ENCODE assay signal across 19 mouse cellular contexts in the genomic region with DNA sequence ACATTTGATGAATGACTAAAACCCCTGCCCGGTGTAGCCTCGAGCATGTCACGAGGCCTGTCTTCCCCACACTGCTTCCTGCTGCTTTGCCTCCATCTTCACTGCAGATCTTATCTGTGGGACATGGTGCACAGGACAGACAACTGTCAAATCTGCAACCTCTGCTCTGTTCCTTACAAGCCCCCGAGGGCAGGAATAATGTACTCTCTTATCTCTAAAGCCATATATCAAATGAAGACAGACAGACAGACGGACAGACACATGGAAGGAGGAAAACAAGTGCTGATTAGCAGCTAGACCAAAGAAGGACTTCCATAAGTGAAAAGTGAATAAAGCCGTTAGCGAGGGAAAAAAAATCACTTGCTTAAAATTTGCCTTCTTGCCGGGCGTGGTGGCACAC.
DNase-seq lines count a peak whose midpoint lies in the region; ATAC-seq and TF ChIP-seq lines count a peak whose summit lies in the region.
"Had no signal": no experiment of that assay in that cellular context is flagged by ENCODE, and none has a peak within 500 bp of the region (broad histone marks: within the 10 kb centered on the region; RNA-seq: fewer than 3 reads in every experiment).

No protein-coding gene starts in this region.

- no peak overlapping the region for H3K4me3 ChIP-seq in liver, embryonic 16.5 days (ENCODE audit: low read depth, low read length)
- H3K4me3 ChIP-seq in liver, embryonic 12.5 days: no peak overlapping the region
- no peak overlapping the region for H3K4me3 ChIP-seq in thymus, adult 2 months (ENCODE audit: control insufficient read depth, insufficient read depth, low read length)
- H3K4me3 ChIP-seq: embryonic facial prominence, embryonic 10.5 days; embryonic facial prominence, embryonic 12.5 days; forebrain, embryonic 13.5 days; forebrain, embryonic 15.5 days had no signal

- no peak for TF ChIP-seq POLR2A in thymus, adult 2 months (IDR thresholded peaks at IDR 0.05; ENCODE audit: control insufficient read depth, extremely low read depth, insufficient read depth, low read length, poor library complexity)

- H3K27me3 ChIP-seq in liver, embryonic 16.5 days (ENCODE audit: control insufficient read depth, insufficient read depth, low read depth, low read length): no peaks in the 10 kb centered on the region
- peaks cover 8% of the 10 kb centered on the region; the same call in 1 of the 2 replicates for H3K27me3 ChIP-seq in liver, embryonic 12.5 days (replicated peaks)
- no peaks in the 10 kb centered on the region for H3K27me3 ChIP-seq in thymus, adult 2 months (ENCODE audit: control insufficient read depth, insufficient read depth, low read length)
- H3K27me3 ChIP-seq: embryonic facial prominence, embryonic 12.5 days; forebrain, embryonic 13.5 days; forebrain, embryonic 15.5 days had no signal

- no peaks in the 10 kb centered on the region for H3K36me3 ChIP-seq in liver, embryonic 16.5 days (ENCODE audit: control insufficient read depth, insufficient read depth)
- no peaks in the 10 kb centered on the region for H3K36me3 ChIP-seq in liver, embryonic 12.5 days
- no peaks in the 10 kb centered on the region for H3K36me3 ChIP-seq in thymus, adult 2 months (ENCODE audit: control insufficient read depth, insufficient read depth, low read length)
- H3K36me3 ChIP-seq: embryonic facial prominence, embryonic 10.5 days; embryonic facial prominence, embryonic 12.5 days; forebrain, embryonic 15.5 days had no signal

- no peaks in the 10 kb centered on the region for H3K9me3 ChIP-seq in liver, embryonic 16.5 days (replicated peaks; ENCODE audit: control insufficient read depth, low read length)
- no peaks in the 10 kb centered on the region for H3K9me3 ChIP-seq in liver, embryonic 12.5 days (replicated peaks)
- H3K9me3 ChIP-seq: embryonic facial prominence, embryonic 10.5 days; embryonic facial prominence, embryonic 12.5 days; forebrain, embryonic 13.5 days; forebrain, embryonic 15.5 days had no signal

- no peak overlapping the region for H3K27ac ChIP-seq in liver, embryonic 16.5 days (ENCODE audit: low read length)
- H3K27ac ChIP-seq in liver, embryonic 12.5 days: no peak overlapping the region
- H3K27ac ChIP-seq in thymus, adult 2 months (ENCODE audit: control insufficient read depth, insufficient read depth, low read length): no peak overlapping the region
- H3K27ac ChIP-seq: embryonic facial prominence, embryonic 10.5 days; embryonic facial prominence, embryonic 12.5 days; forebrain, embryonic 13.5 days; forebrain, embryonic 15.5 days had no signal

- no peak overlapping the region for H3K4me2 ChIP-seq in liver, embryonic 16.5 days (ENCODE audit: low read depth, low read length)
- H3K4me2 ChIP-seq in liver, embryonic 12.5 days: no peak overlapping the region
- H3K4me2 ChIP-seq: embryonic facial prominence, embryonic 12.5 days; forebrain, embryonic 13.5 days; forebrain, embryonic 15.5 days had no signal

- peak; percentile 16 to 44 for DNase-seq in adrenal gland, adult (ENCODE audit: inconsistent age in 2 of 2, low spot score in 1 of 2)
- DNase-seq in adrenal gland, postnatal 25 days: no peak
- no peak for DNase-seq in thymus, adult 2 months
- DNase-seq: adrenal gland, postnatal 10 days; adrenal gland, postnatal 36 days; cerebellum, adult 11-12 months; cerebellum, adult 2 months; cerebellum, adult 9-10 months; cerebellum, postnatal 10 days; cerebellum, postnatal 25 days; forebrain, postnatal 0 days had no signal

- TF ChIP-seq CTCF in thymus, adult 2 months (IDR thresholded peaks at IDR 0.05; ENCODE audit: borderline replicate concordance, control insufficient read depth, extremely low read depth, insufficient read depth, low read length, poor library complexity): no peak

- 0 out of 2 replicates have a peak, but pooled peaks have one; percentile 11 for ATAC-seq in liver, embryonic 16.5 days (ENCODE audit: low read depth)
- ATAC-seq in liver, embryonic 12.5 days: no peak
- ATAC-seq: activated CD4-positive, CD25-positive, alpha-beta regulatory T cell, adult 4 months; forebrain, embryonic 13.5 days; forebrain, embryonic 15.5 days; forebrain, postnatal 0 days; Patski had no signal

- H3K4me1 ChIP-seq in liver, embryonic 16.5 days (ENCODE audit: control insufficient read depth, low read depth, low read length): peaks cover 5% of the 10 kb centered on the region
- H3K4me1 ChIP-seq in liver, embryonic 12.5 days: peaks cover 8% of the 10 kb centered on the region
- H3K4me1 ChIP-seq in thymus, adult 2 months (replicated peaks; ENCODE audit: control insufficient read depth, insufficient read depth, low read length): no peaks in the 10 kb centered on the region
- H3K4me1 ChIP-seq: embryonic facial prominence, embryonic 12.5 days; forebrain, embryonic 15.5 days had no signal

- WGBS in liver, embryonic 16.5 days (ENCODE audit: insufficient replicate concordance): 24% methylated on average over 9 of the region's 9 CpGs
- 32% methylated on average over 9 of the region's 9 CpGs for WGBS in liver, embryonic 12.5 days (ENCODE audit: insufficient replicate concordance)
- 46% methylated on average over 9 of the region's 9 CpGs for WGBS in thymus, adult 2 months

- no peak overlapping the region for H3K9ac ChIP-seq in liver, embryonic 16.5 days (ENCODE audit: low read depth, low read length)
- no peak overlapping the region for H3K9ac ChIP-seq in liver, embryonic 12.5 days
- H3K9ac ChIP-seq: embryonic facial prominence, embryonic 12.5 days; forebrain, embryonic 13.5 days; forebrain, embryonic 15.5 days; forebrain, postnatal 0 days had no signal

Comparison
In these comparisons a context has a peak if more than half of its experiments do, and no peak if none do; other contexts are left out.
1. DNase-seq: peak in adrenal gland, adult (2 of 2); none in adrenal gland, postnatal 25 days (single experiment) and thymus, adult 2 months (single experiment).